Mouse (Mus musculus) ovary, postnatal 14 days (tissue): ENCODE data around the gene St8sia2.

Experiments used
- DNase-seq: peaks from one replicate; pipeline ENCODE4 v3.0.0; 2022; ENCODE audit warnings: low spot score

Gene St8sia2

DNA sequence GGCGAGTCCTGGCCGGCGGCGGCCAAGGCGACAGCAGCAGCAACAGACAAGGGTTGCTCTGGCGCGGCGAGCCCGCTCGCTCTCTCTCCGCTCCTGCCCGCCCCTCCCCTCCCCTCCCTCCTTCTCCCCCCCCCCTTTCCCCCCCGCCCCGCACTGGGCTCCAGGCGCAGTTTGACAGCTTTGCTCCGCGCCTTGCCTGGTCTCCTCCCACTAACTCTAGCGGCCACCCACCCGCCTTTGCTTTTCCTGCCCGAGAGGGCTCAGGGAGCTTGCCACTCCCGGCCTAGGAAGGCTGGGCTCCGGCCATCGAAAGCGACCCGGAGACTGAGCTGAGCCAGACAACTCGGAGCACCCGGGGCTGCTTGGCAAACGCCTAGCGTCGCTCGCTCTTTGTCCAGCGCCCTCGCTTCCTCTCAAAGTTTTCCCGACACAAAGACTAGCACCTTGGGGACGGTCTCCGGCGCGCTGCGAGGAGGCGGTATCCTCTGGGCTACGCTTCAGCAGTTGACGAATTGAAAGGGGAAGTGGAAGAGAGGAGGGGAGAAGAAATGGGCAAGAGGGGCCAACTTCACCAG, at the start of gene St8sia2:
TSS of gene St8sia2 (minus strand) at position 90 of the 575 bp plus-strand sequence.
- DNase-seq, result peak; percentile 22

DNA sequence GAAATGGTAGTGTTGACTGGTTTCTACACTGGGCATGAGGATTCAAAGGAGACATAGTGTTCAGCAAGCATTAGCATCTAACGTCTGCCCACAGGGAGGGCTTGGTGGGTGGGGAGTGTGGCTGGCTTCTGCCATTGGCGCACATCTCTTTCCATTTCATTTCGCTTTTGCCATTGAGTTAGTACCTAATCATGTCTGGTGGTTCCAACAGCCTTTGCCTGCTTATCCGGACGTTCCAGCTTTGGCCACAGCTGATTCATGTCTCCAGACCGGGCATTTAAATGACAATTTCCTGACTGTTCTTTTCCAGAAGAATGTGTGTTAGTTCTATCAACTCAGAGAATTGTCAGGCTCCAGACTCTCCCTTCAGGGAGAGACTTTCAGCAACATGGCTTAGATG, 47.6 kb upstream of the St8sia2 start:
- no peak for DNase-seq

DNA sequence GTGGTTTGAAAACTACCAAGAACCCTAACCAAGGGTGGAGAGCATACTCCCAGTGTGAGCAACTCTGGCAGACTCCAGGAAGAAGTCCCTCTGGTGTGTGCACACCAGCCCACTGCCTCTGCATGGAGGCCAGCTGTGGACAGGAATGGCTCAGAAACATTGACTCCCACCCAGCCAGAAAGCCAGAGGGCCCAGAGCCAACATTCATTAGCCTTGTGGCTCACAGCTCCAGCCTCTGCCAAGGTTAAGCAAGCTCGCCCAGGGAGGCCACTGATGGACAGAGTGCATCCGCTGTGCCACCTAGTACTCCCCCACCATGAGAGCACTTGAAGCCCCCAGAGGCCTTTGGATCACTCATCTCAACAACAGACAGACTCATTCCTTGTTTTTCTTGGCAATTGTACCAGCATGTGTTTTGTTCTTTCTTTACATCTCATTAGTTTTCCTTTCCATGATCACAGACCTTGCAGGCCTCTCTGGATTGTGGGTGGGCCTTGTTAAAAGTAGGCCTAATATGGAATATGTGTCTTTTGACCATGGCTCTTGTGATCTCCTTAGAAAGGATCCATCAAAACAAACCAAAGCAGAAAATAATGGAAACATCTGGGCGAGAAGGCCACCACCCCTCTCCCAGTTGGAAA, 46.9 kb upstream of the St8sia2 start:
- peak; percentile 22 for DNase-seq

GRCm38 (mm10) chr7:74059684-74060083, 46.2 kb upstream of the St8sia2 start:
- DNase-seq, result no peak

DNA sequence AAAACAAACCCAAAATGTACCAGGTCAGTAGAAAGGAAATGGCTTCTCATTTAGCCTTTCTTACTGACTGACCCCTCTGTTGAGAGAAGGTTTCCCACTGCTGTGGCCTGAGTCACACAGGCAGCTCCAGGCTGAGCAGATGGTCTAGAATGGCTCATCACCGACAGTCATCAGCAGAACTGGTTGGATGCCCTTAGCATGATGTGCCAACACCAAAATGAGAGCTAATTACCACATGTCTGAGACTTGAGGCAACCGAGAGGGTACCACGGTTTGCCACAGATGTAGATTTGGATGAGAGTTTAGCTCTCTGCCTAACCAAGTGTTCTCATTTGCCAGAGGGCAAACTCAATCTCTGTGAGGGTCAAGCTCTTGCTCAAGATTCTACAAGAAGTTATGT, 42.3 kb upstream of the St8sia2 start:
- DNase-seq, result no peak

GRCm38 (mm10) chr7:74047591-74047990, 34.1 kb upstream of the St8sia2 start:
- no peak for DNase-seq

DNA sequence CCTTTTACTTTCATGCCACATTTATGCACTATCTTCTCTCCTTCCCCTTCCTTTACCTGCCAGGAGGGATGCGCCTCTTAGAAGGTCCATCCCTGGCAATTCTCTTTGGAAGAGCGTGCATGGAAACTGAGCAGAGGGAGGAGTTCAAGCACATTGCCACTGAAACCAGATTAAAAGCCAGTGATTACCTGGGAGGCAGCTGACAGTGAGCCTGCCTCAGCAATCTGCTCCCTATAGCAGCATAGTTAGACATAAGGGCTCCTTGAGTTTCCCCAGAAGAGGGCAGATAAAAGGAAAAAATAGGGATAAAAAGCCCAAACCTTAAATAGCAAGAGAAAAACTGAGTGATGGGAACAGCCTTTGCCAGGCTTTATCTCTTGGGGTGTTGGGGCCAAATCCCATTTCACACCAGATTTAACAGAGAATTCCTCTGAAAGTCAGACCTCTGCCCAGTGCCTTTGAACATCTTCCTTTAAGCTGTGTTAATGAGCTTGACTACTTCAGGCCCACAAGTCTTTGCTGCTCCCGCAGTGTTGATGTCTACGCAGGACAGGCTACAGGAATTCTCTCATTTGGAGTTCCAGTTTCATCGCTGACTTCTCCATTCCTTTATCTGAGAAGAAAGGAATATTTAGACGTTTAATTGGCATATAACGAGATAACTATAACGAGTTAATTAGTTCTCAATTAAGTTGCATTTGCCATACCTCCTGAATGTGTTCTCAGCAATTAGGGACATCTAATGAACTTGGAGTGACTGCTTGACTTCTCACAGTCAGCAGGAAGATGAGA, 31.9 kb upstream of the St8sia2 start:
- no peak for DNase-seq

- DNase-seq, result peak; percentile 14
Measured at GRCm38 (mm10) chr7:74043562-74044138, 30.2 kb upstream of the St8sia2 start.

- peak; percentile 52 for DNase-seq
Measured at GRCm38 (mm10) chr7:74025007-74025406, 11.5 kb upstream of the St8sia2 start.

DNA sequence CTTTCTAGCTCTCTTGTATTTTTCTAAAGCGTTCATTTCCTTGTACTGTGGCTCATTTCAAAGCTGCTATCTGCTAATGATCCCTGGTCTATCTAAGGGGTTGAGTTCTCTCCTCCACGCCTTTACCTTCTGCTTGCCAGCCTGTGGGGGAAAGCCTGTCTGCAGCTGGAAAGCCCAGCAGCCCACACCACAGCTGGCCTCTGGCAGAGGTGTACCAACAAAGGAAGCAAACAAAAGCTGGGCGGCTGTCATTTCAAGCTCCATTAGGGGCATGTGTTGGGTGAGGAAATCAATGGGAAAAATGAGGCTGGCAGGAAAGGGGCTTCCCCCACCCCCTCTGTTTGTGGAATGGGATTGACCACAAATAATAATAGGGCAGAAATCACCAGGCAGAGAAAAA, 10.7 kb upstream of the St8sia2 start:
- DNase-seq, result no peak

DNA sequence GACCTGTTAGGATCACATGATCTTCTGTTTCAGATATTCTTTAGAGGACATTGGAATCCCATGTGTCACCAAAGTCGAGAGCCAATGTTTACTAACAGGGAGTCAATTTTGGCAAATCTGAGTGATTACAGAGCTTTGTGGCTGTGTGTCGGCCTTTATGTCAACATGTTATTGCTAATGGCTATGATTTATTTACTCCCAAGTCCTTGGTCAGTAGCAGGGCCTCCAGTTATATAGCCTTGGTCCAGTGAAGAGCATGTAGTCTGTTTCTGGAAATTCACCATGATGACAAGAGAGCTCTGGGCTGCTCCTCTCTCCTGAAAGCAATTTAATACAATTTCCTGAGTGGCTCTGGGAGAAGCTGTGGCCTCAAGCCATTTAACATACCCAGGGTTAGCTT, 9.1 kb upstream of the St8sia2 start:
- no peak for DNase-seq

- DNase-seq, result no peak
Measured at GRCm38 (mm10) chr7:74021771-74022170, 8.3 kb upstream of the St8sia2 start.

DNA sequence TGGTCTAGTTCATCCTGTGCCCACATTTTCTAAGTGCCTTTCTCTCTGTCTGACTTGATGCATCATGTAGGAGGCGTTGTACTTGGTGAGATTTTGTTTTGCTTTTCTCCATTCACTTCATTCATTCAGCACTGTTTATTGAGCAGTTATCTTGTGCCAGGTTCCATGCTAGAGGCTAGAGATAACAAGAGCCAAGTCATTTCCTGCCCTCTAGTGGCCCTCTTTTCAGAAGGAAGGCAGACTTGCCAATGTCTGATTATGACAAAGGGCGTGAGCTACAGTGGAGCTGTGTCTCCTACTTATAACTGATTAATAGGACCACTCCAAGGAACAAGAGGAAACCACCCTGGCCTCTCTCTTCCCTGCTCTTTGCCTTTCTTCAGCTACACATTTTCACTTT, 3.1 kb upstream of the St8sia2 start:
- DNase-seq, result no peak

- no peak for DNase-seq
Measured at GRCm38 (mm10) chr7:74012858-74013600, 461 bp downstream of the St8sia2 start.

GRCm38 (mm10) chr7:74011976-74012857, 1.3 kb downstream of the St8sia2 start:
- no peak for DNase-seq

- no peak for DNase-seq
Measured at GRCm38 (mm10) chr7:74008946-74009542, 4.4 kb downstream of the St8sia2 start.

- no peak for DNase-seq
Measured at GRCm38 (mm10) chr7:74006775-74007371, 6.6 kb downstream of the St8sia2 start.

- no peak for DNase-seq
Measured at GRCm38 (mm10) chr7:74006364-74006763, 7.1 kb downstream of the St8sia2 start.

GRCm38 (mm10) chr7:74000743-74001510, 12.6 kb downstream of the St8sia2 start:
- no peak for DNase-seq

DNA sequence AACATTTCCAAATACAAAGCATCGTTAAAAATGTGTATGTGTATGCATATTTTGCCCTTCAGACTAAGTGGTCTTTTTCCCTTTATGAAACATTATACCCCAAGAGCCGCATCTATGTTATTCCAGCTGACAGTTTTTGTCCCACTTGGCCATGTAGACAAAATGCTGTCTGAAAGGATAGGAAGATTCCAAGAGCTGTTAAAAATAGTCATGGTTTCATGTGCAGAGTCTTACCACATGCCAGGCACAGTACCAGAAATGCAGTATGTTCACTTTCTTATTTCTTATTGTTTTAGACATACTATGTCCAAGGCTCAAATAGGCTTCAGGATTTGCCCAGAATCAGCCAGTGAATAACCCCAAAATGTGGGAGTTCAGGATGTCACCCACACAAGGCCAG, 24.1 kb downstream of the St8sia2 start:
- DNase-seq, result no peak
